28 mouse cellular contexts compared by ENCODE assay signal in genomic region chr10:34053987-34054386, GRCm38 (mm10). TPM values are rescaled to one million over a fixed set of nuclear protein-coding genes. Genes with fewer than 3 reads are reported as not detected.
DNase-seq lines count a peak whose midpoint lies in the region; ATAC-seq and TF ChIP-seq lines count a peak whose summit lies in the region.
"Had no signal": no experiment of that assay in that cellular context is flagged by ENCODE, and none has a peak within 500 bp of the region (broad histone marks: within the 10 kb centered on the region; RNA-seq: fewer than 3 reads in every experiment).

No protein-coding gene starts in this region.

- no peaks in the 10 kb centered on the region for H3K27me3 ChIP-seq in intestine, postnatal 0 days (replicated peaks; ENCODE audit: control insufficient read depth, insufficient read depth, low read length)
- no peaks in the 10 kb centered on the region for H3K27me3 ChIP-seq in intestine, embryonic 16.5 days (replicated peaks; ENCODE audit: control insufficient read depth, insufficient read depth, low read length)
- H3K27me3 ChIP-seq in lung, embryonic 14.5 days (ENCODE audit: insufficient read depth, low read length) = no peaks in the 10 kb centered on the region
- H3K27me3 ChIP-seq: embryonic facial prominence, embryonic 12.5 days; embryonic facial prominence, embryonic 15.5 days had no signal

- ATAC-seq in intestine, postnatal 0 days = no peak
- no peak for ATAC-seq in intestine, embryonic 16.5 days
- no peak; the same call in 1 of the 2 replicates for ATAC-seq in lung, embryonic 14.5 days (ENCODE audit: insufficient read depth)
- ATAC-seq: forebrain, embryonic 14.5 days; forebrain, postnatal 0 days; Patski had no signal

- H3K9ac ChIP-seq in intestine, postnatal 0 days (ENCODE audit: low read depth, low read length) = no peak overlapping the region
- H3K9ac ChIP-seq in intestine, embryonic 16.5 days (ENCODE audit: low read depth, low read length) = no peak overlapping the region
- H3K9ac ChIP-seq in lung, embryonic 14.5 days = no peak overlapping the region
- H3K9ac ChIP-seq: embryonic facial prominence, embryonic 12.5 days; embryonic facial prominence, embryonic 15.5 days; forebrain, postnatal 0 days; hindbrain, embryonic 14.5 days had no signal

- H3K36me3 ChIP-seq in intestine, postnatal 0 days (ENCODE audit: control insufficient read depth, insufficient read depth) = no peaks in the 10 kb centered on the region
- no peaks in the 10 kb centered on the region for H3K36me3 ChIP-seq in intestine, embryonic 16.5 days (ENCODE audit: control insufficient read depth, insufficient read depth, low read length)
- H3K36me3 ChIP-seq in lung, embryonic 14.5 days (ENCODE audit: insufficient read depth) = no peaks in the 10 kb centered on the region
- H3K36me3 ChIP-seq: embryonic facial prominence, embryonic 12.5 days; embryonic facial prominence, embryonic 15.5 days had no signal

- no peaks in the 10 kb centered on the region for H3K4me1 ChIP-seq in intestine, postnatal 0 days (replicated peaks; ENCODE audit: control insufficient read depth, insufficient read depth, low read length)
- no peaks in the 10 kb centered on the region for H3K4me1 ChIP-seq in intestine, embryonic 16.5 days (ENCODE audit: control insufficient read depth, insufficient read depth, low read length)
- H3K4me1 ChIP-seq in lung, embryonic 14.5 days (ENCODE audit: insufficient read depth) = no peaks in the 10 kb centered on the region
- H3K4me1 ChIP-seq: embryonic facial prominence, embryonic 12.5 days; embryonic facial prominence, embryonic 15.5 days had no signal

- H3K27ac ChIP-seq in intestine, postnatal 0 days (ENCODE audit: low read depth, low read length) = no peak overlapping the region
- H3K27ac ChIP-seq in intestine, embryonic 16.5 days (ENCODE audit: low read length) = no peak overlapping the region
- H3K27ac ChIP-seq in lung, embryonic 14.5 days (ENCODE audit: low read depth) = no peak overlapping the region
- H3K27ac ChIP-seq: embryonic facial prominence, embryonic 12.5 days; embryonic facial prominence, embryonic 15.5 days; gastrocnemius, adult 2 months; hindbrain, embryonic 14.5 days had no signal

- 77% methylated on average over 2 of the region's 2 CpGs for WGBS in intestine, postnatal 0 days
- WGBS in intestine, embryonic 16.5 days = 68% methylated on average over 2 of the region's 2 CpGs
- WGBS in lung, embryonic 14.5 days = 69% methylated on average over 2 of the region's 2 CpGs

- H3K9me3 ChIP-seq in intestine, postnatal 0 days (ENCODE audit: control insufficient read depth) = no peaks in the 10 kb centered on the region
- H3K9me3 ChIP-seq in intestine, embryonic 16.5 days (ENCODE audit: control insufficient read depth, low read length) = no peaks in the 10 kb centered on the region
- H3K9me3 ChIP-seq in lung, embryonic 14.5 days (ENCODE audit: low read depth, low read length) = no peaks in the 10 kb centered on the region
- H3K9me3 ChIP-seq: embryonic facial prominence, embryonic 12.5 days; embryonic facial prominence, embryonic 15.5 days had no signal

- TF ChIP-seq CTCF in intestine, postnatal 0 days (IDR thresholded peaks at IDR 0.05; ENCODE audit: low read depth) = 0 out of 2 replicates have a peak, but pooled peaks have one; percentile 6
- TF ChIP-seq CTCF in lung, embryonic 14.5 days (IDR thresholded peaks at IDR 0.05; ENCODE audit: low read depth) = no peak

- H3K4me3 ChIP-seq in intestine, postnatal 0 days (ENCODE audit: low read depth, low read length) = no peak overlapping the region
- H3K4me3 ChIP-seq in intestine, embryonic 16.5 days (ENCODE audit: low read length) = no peak overlapping the region
- H3K4me3 ChIP-seq in lung, embryonic 14.5 days (ENCODE audit: low read depth, low read length) = no peak overlapping the region
- H3K4me3 ChIP-seq: embryonic facial prominence, embryonic 12.5 days; embryonic facial prominence, embryonic 15.5 days; gastrocnemius, adult 2 months had no signal

- no peak overlapping the region for H3K4me2 ChIP-seq in intestine, postnatal 0 days (replicated peaks; ENCODE audit: low read depth)
- H3K4me2 ChIP-seq in intestine, embryonic 16.5 days (ENCODE audit: low read depth, low read length) = no peak overlapping the region
- no peak overlapping the region for H3K4me2 ChIP-seq in lung, embryonic 14.5 days
- H3K4me2 ChIP-seq: embryonic facial prominence, embryonic 12.5 days; embryonic facial prominence, embryonic 15.5 days; heart, embryonic 11.5 days; hindbrain, embryonic 14.5 days had no signal

- DNase-seq in lung, embryonic 14.5 days = peak; percentile 19
- no peak for DNase-seq in lung, postnatal 10 days
- DNase-seq in thymus, postnatal 4 days = peak; percentile 20
- DNase-seq in thymus, postnatal 36 days = no peak
- DNase-seq in right cerebral cortex, postnatal 10 days (ENCODE audit: low spot score in 2 of 2) = no peak
- DNase-seq: adrenal gland, postnatal 10 days; adrenal gland, postnatal 36 days; cerebellum, adult 18-20 months; cerebellum, adult 9-10 months; cerebellum, postnatal 14 days; forebrain, postnatal 0 days; gastrocnemius, adult 2 months; gastrocnemius, postnatal 14 days; heart, adult 11 months; heart, postnatal 36 days had no signal

RNA-seq across cellular contexts. Expression of gene Calhm4, which starts 9.9 kb away (rescaled TPM):
- not detected in 2 replicates for polyA plus RNA-seq in intestine, postnatal 0 days (2015; fragmentation: Nextera tagmentation; extraction: Ambion mirVana)
- not detected in 2 replicates for polyA plus RNA-seq in intestine, embryonic 16.5 days (2015; fragmentation: Nextera tagmentation; extraction: Ambion mirVana)
- polyA plus RNA-seq in lung, embryonic 14.5 days (2014; fragmentation: Nextera tagmentation; extraction: Ambion mirVana) = not detected in 2 replicates
- polyA plus RNA-seq: embryonic facial prominence, embryonic 12.5 days; forebrain, embryonic 11.5 days; forebrain, embryonic 14.5 days; forebrain, postnatal 0 days; frontal cortex, adult 2 months; heart, embryonic 11.5 days; heart, embryonic 14.5 days; heart, postnatal 0 days; hindbrain, embryonic 11.5 days; hindbrain, embryonic 14.5 days had no signal

RNA-seq across cellular contexts. Expression of gene Trappc3l, which starts 16.6 kb away (rescaled TPM):
- polyA plus RNA-seq in intestine, postnatal 0 days (2015; fragmentation: Nextera tagmentation; extraction: Ambion mirVana) = not detected in 2 replicates
- not detected in 2 replicates for polyA plus RNA-seq in intestine, embryonic 16.5 days (2015; fragmentation: Nextera tagmentation; extraction: Ambion mirVana)
- polyA plus RNA-seq in lung, embryonic 14.5 days (2014; fragmentation: Nextera tagmentation; extraction: Ambion mirVana) = not detected in 2 replicates
- polyA plus RNA-seq: embryonic facial prominence, embryonic 12.5 days; embryonic facial prominence, embryonic 15.5 days; forebrain, embryonic 11.5 days; forebrain, embryonic 14.5 days; frontal cortex, adult 2 months; heart, embryonic 11.5 days; heart, embryonic 14.5 days; heart, postnatal 0 days; hindbrain, embryonic 11.5 days; hindbrain, embryonic 14.5 days; Patski had no signal

RNA-seq across cellular contexts. Expression of gene Rwdd1, which starts 34.6 kb away (rescaled TPM):
- 92.5 TPM in 2 replicates for polyA plus RNA-seq in intestine, postnatal 0 days (2015; fragmentation: Nextera tagmentation; extraction: Ambion mirVana)
- 84.4 and 95.3 TPM in 2 replicates for polyA plus RNA-seq in intestine, embryonic 16.5 days (2015; fragmentation: Nextera tagmentation; extraction: Ambion mirVana)
- polyA plus RNA-seq in lung, embryonic 14.5 days (2014; fragmentation: Nextera tagmentation; extraction: Ambion mirVana) = 136 and 142 TPM in 2 replicates

RNA-seq across cellular contexts. Expression of gene Calhm5, which starts 42.3 kb away (rescaled TPM):
- 1.1 and 1.4 TPM in 2 replicates for polyA plus RNA-seq in intestine, postnatal 0 days (2015; fragmentation: Nextera tagmentation; extraction: Ambion mirVana)
- 0.94 and 1.1 TPM in 2 replicates for polyA plus RNA-seq in intestine, embryonic 16.5 days (2015; fragmentation: Nextera tagmentation; extraction: Ambion mirVana)
- 0.70 and 0.96 TPM in 2 replicates for polyA plus RNA-seq in lung, embryonic 14.5 days (2014; fragmentation: Nextera tagmentation; extraction: Ambion mirVana)

Comparison
In these comparisons a context has a peak if more than half of its experiments do, and no peak if none do; other contexts are left out.
1. DNase-seq: peak in lung, embryonic 14.5 days (single experiment) and thymus, postnatal 4 days (single experiment); none in lung, postnatal 10 days (single experiment), thymus, postnatal 36 days (0 of 2) and right cerebral cortex, postnatal 10 days (0 of 2).